Mouse (Mus musculus): Measurements from ENCODE around the gene Mast1.
A peak's percentile ranks its signal among the peaks of the same experiment; 100 is the strongest.

GRCm38 (mm10) chr8:84946528-84947240 lies 9.5 kb upstream of the Mast1 start, which contains the start of gene Rtbdn:
- TF ChIP-seq POU5F1 (IDR thresholded peaks at IDR 0.05; ENCODE audit: borderline replicate concordance, low read length), result no peak
- TF ChIP-seq CTCF (conservative IDR thresholded peaks at IDR 0.05; ENCODE audit: low read length), result peak; percentile 60

Measured in E14TG2a.4 (cell line).